Mouse (Mus musculus): ENCODE measurements around the gene Cdh4.

GRCm38 (mm10) chr2:179723401-179723800 lies 281.2 kb downstream of the Cdh4 start:
- no peak for TF ChIP-seq POLR2A (IDR thresholded peaks at IDR 0.05; ENCODE audit: low read depth, low read length)
- TF ChIP-seq CTCF (IDR thresholded peaks at IDR 0.05; ENCODE audit: borderline replicate concordance, insufficient read depth, low read length): no peak

Measured in embryonic fibroblast, embryonic 13.5 days (primary cell).